Mouse (Mus musculus): ENCODE data around the gene Vapa. TPM values are rescaled to one million over a fixed set of nuclear protein-coding genes. Genes with fewer than 3 reads are reported as not detected.

Vapa gene
- total and polyA plus RNA-seq, 2 experiments from 2014 or later, result 97.4 to 296 TPM

- no peak overlapping the region for H3K4me2 ChIP-seq (ENCODE audit: low read depth, low read length)
- H3K9ac ChIP-seq (replicated peaks; ENCODE audit: low read length), result no peak overlapping the region
- H3K27me3 ChIP-seq (ENCODE audit: insufficient read depth, low read length), result no peaks in the 10 kb centered on the region
- no peak for ATAC-seq
- no peak for TF ChIP-seq CTCF (IDR thresholded peaks at IDR 0.05; ENCODE audit: low read depth)
- H3K4me3 ChIP-seq (ENCODE audit: low read length), result no peak overlapping the region
- no peak overlapping the region for H3K27ac ChIP-seq
- DNase-seq (ENCODE audit: low spot score), result no peak
- peaks cover 10% of the 10 kb centered on the region; the same call in 1 of the 2 replicates for H3K4me1 ChIP-seq (ENCODE audit: insufficient read depth, low read length)
- no peaks in the 10 kb centered on the region for H3K9me3 ChIP-seq (ENCODE audit: low read length)
- H3K36me3 ChIP-seq (ENCODE audit: insufficient read depth, low read length), result no peaks in the 10 kb centered on the region
These were observed 8.5 kb downstream of the Vapa start for GRCm38 (mm10) chr17:65604892-65605291.

GRCm38 (mm10) chr17:65604315-65604714 is 9.0 kb downstream of the Vapa start:
- no peak for TF ChIP-seq CTCF (IDR thresholded peaks at IDR 0.05; ENCODE audit: low read depth)
- Histone ChIP-seq H3K4me1 (ENCODE audit: insufficient read depth, low read length) (peaks cover 6% of the 10 kb centered on the region; the same call in 1 of the 2 replicates), H3K9me3 (ENCODE audit: low read length) (no peaks in the 10 kb centered on the region), H3K4me3 (ENCODE audit: low read length) (no peak overlapping the region), H3K27me3 (ENCODE audit: insufficient read depth, low read length) (no peaks in the 10 kb centered on the region), H3K27ac (no peak overlapping the region), H3K9ac (replicated peaks; ENCODE audit: low read length) (no peak overlapping the region), H3K4me2 (ENCODE audit: low read depth, low read length) (no peak overlapping the region), H3K36me3 (ENCODE audit: insufficient read depth, low read length) (no peaks in the 10 kb centered on the region)
- DNase-seq (ENCODE audit: low spot score), result no peak
- ATAC-seq, result no peak

GRCm38 (mm10) chr17:65597857-65598486 is 15.4 kb downstream of the Vapa start:
- Histone ChIP-seq H3K9ac (replicated peaks; ENCODE audit: low read length) (no peak overlapping the region), H3K36me3 (ENCODE audit: insufficient read depth, low read length) (peaks cover under 1% of the 10 kb centered on the region; the same call in 1 of the 2 replicates), H3K27ac (no peak overlapping the region), H3K4me2 (ENCODE audit: low read depth, low read length) (no peak overlapping the region), H3K4me1 (ENCODE audit: insufficient read depth, low read length) (no peaks in the 10 kb centered on the region), H3K9me3 (ENCODE audit: low read length) (no peaks in the 10 kb centered on the region), H3K27me3 (ENCODE audit: insufficient read depth, low read length) (no peaks in the 10 kb centered on the region), H3K4me3 (ENCODE audit: low read length) (no peak overlapping the region)
- ATAC-seq (no peak), DNase-seq (ENCODE audit: low spot score) (no peak)
- no peak for TF ChIP-seq CTCF (IDR thresholded peaks at IDR 0.05; ENCODE audit: low read depth)
- WGBS, result 86% methylated on average over 3 of the region's 3 CpGs

- Histone ChIP-seq H3K27ac (no peak overlapping the region), H3K27me3 (ENCODE audit: insufficient read depth, low read length) (no peaks in the 10 kb centered on the region), H3K4me3 (ENCODE audit: low read length) (no peak overlapping the region), H3K4me1 (ENCODE audit: insufficient read depth, low read length) (no peaks in the 10 kb centered on the region), H3K9ac (replicated peaks; ENCODE audit: low read length) (no peak overlapping the region), H3K9me3 (ENCODE audit: low read length) (no peaks in the 10 kb centered on the region), H3K4me2 (ENCODE audit: low read depth, low read length) (no peak overlapping the region), H3K36me3 (ENCODE audit: insufficient read depth, low read length) (peaks cover 4% of the 10 kb centered on the region; the same call in 1 of the 2 replicates)
- TF ChIP-seq CTCF (IDR thresholded peaks at IDR 0.05; ENCODE audit: low read depth), result no peak
- WGBS, result 94% methylated on average over 8 of the region's 8 CpGs
- DNase-seq (ENCODE audit: low spot score), result no peak
- no peak for ATAC-seq
These were observed 18.7 kb downstream of the Vapa start for GRCm38 (mm10) chr17:65594687-65595086.

DNA sequence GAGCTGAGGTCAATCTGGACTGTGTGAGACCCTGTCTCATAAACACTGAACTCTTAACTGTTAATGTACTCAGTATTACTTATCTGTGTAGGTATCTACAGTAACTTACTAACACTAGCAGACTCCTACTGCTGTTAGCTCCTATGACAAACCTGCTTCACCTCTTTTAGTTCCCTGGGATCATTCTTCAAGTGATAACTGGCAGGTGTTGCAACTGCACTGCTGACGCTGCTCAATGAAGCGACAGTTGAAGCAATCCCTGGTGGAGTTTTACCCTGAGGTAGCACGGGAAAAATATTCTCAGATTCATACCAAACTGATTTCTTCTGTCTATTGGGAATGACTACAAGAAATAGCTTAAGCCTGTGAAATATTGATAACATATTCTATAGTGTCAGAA is 26.5 kb downstream of the Vapa start:
- Histone ChIP-seq H3K27me3 (ENCODE audit: insufficient read depth, low read length) (no peaks in the 10 kb centered on the region), H3K4me1 (ENCODE audit: insufficient read depth, low read length) (no peaks in the 10 kb centered on the region), H3K9ac (replicated peaks; ENCODE audit: low read length) (no peak overlapping the region), H3K4me2 (ENCODE audit: low read depth, low read length) (no peak overlapping the region), H3K9me3 (ENCODE audit: low read length) (no peaks in the 10 kb centered on the region), H3K27ac (no peak overlapping the region), H3K36me3 (ENCODE audit: insufficient read depth, low read length) (peaks cover under 1% of the 10 kb centered on the region; the same call in 1 of the 2 replicates), H3K4me3 (ENCODE audit: low read length) (no peak overlapping the region)
- 78% methylated on average over 3 of the region's 3 CpGs for WGBS
- ATAC-seq, result no peak
- no peak for TF ChIP-seq CTCF (IDR thresholded peaks at IDR 0.05; ENCODE audit: low read depth)
- no peak for DNase-seq (ENCODE audit: low spot score)

GRCm38 (mm10) chr17:65581440-65581839 is 31.9 kb downstream of the Vapa start:
- no peak overlapping the region for H3K4me2 ChIP-seq (ENCODE audit: low read depth, low read length)
- DNase-seq (ENCODE audit: low spot score) (no peak), ATAC-seq (no peak)
- WGBS, result 88% methylated on average over 5 of the region's 5 CpGs
- TF ChIP-seq CTCF (IDR thresholded peaks at IDR 0.05; ENCODE audit: low read depth), result no peak
- no peak overlapping the region for H3K4me3 ChIP-seq (ENCODE audit: low read length)
- peaks cover 16% of the 10 kb centered on the region for H3K36me3 ChIP-seq (ENCODE audit: insufficient read depth, low read length)
- no peak overlapping the region for H3K27ac ChIP-seq
- H3K27me3 ChIP-seq (ENCODE audit: insufficient read depth, low read length), result no peaks in the 10 kb centered on the region
- H3K9me3 ChIP-seq (ENCODE audit: low read length), result no peaks in the 10 kb centered on the region
- no peak overlapping the region for H3K9ac ChIP-seq (replicated peaks; ENCODE audit: low read length)
- H3K4me1 ChIP-seq (ENCODE audit: insufficient read depth, low read length), result no peaks in the 10 kb centered on the region

GRCm38 (mm10) chr17:65579766-65580165 is 33.6 kb downstream of the Vapa start:
- Histone ChIP-seq H3K27ac (no peak overlapping the region), H3K9ac (replicated peaks; ENCODE audit: low read length) (no peak overlapping the region), H3K4me2 (ENCODE audit: low read depth, low read length) (no peak overlapping the region), H3K36me3 (ENCODE audit: insufficient read depth, low read length) (peaks cover 16% of the 10 kb centered on the region), H3K9me3 (ENCODE audit: low read length) (no peaks in the 10 kb centered on the region), H3K4me3 (ENCODE audit: low read length) (no peak overlapping the region), H3K4me1 (ENCODE audit: insufficient read depth, low read length) (no peaks in the 10 kb centered on the region), H3K27me3 (ENCODE audit: insufficient read depth, low read length) (no peaks in the 10 kb centered on the region)
- no peak for DNase-seq (ENCODE audit: low spot score)
- ATAC-seq, result no peak
- 95% methylated on average over 7 of the region's 7 CpGs for WGBS
- TF ChIP-seq CTCF (IDR thresholded peaks at IDR 0.05; ENCODE audit: low read depth), result no peak
